Mouse (Mus musculus) kidney, postnatal 36 days (tissue): ENCODE measurements around the gene Josd1.
A peak's percentile ranks its signal among the peaks of the same experiment; 100 is the strongest.

Source experiments
- DNase-seq, 2 experiments: peaks; one replicate each; pipeline ENCODE4 v3.0.0; 2021 to 2022; ENCODE audit warnings: mixed read lengths in 2 of 2

Gene Josd1

GRCm38 (mm10) chr15:79687646-79688267, at the start of gene Josd1:
Gene Josd1 (minus strand): TSS chr15:79687919.
- peak; percentile 96 to 98 for DNase-seq

- DNase-seq: no peak
Observed at GRCm38 (mm10) chr15:79734311-79734710, 46.6 kb upstream of the Josd1 start.

- DNase-seq: no peak
Observed at GRCm38 (mm10) chr15:79733640-79734039, 45.9 kb upstream of the Josd1 start.

GRCm38 (mm10) chr15:79733192-79733591, 45.5 kb upstream of the Josd1 start:
- DNase-seq: no peak

- DNase-seq: no peak
Observed at GRCm38 (mm10) chr15:79731554-79731953, 43.8 kb upstream of the Josd1 start.

GRCm38 (mm10) chr15:79728731-79729388, 41.1 kb upstream of the Josd1 start:
- DNase-seq: no peak

- DNase-seq: no peak
Observed at GRCm38 (mm10) chr15:79728311-79728710, 40.6 kb upstream of the Josd1 start.

- DNase-seq: no peak
Observed at GRCm38 (mm10) chr15:79727840-79728239, 40.1 kb upstream of the Josd1 start.

- no peak for DNase-seq
Observed at GRCm38 (mm10) chr15:79725190-79725789, 37.6 kb upstream of the Josd1 start.

GRCm38 (mm10) chr15:79723439-79723838, 35.7 kb upstream of the Josd1 start:
- peak; percentile 70 to 76 for DNase-seq

- no peak for DNase-seq
Observed at GRCm38 (mm10) chr15:79720796-79721195, 33.1 kb upstream of the Josd1 start.

- DNase-seq: no peak
Observed at GRCm38 (mm10) chr15:79720267-79720666, 32.5 kb upstream of the Josd1 start.

- no peak for DNase-seq
Observed at GRCm38 (mm10) chr15:79716710-79717109, 29.0 kb upstream of the Josd1 start.

GRCm38 (mm10) chr15:79715646-79716045, 27.9 kb upstream of the Josd1 start:
- no peak for DNase-seq

- no peak for DNase-seq
Observed at GRCm38 (mm10) chr15:79708229-79708822, 20.6 kb upstream of the Josd1 start.

- DNase-seq: peak in 1 of 2 experiments; percentile 45
Observed at GRCm38 (mm10) chr15:79706603-79707214, 19.0 kb upstream of the Josd1 start.

GRCm38 (mm10) chr15:79697558-79698187, 10.0 kb upstream of the Josd1 start:
- DNase-seq: no peak

- peak; percentile 58 to 65 for DNase-seq
Observed at GRCm38 (mm10) chr15:79697011-79697410, 9.3 kb upstream of the Josd1 start.

GRCm38 (mm10) chr15:79696508-79696907, 8.8 kb upstream of the Josd1 start:
- DNase-seq: peak; percentile 33 to 42

- DNase-seq: no peak
Observed at GRCm38 (mm10) chr15:79695516-79695915, 7.8 kb upstream of the Josd1 start.

- no peak for DNase-seq
Observed at GRCm38 (mm10) chr15:79694512-79694911, 6.8 kb upstream of the Josd1 start.

GRCm38 (mm10) chr15:79693740-79694139, 6.0 kb upstream of the Josd1 start:
- DNase-seq: no peak

GRCm38 (mm10) chr15:79692334-79692733, 4.6 kb upstream of the Josd1 start:
- no peak for DNase-seq
